Comparison of ENCODE assay signal across 8 mouse cellular contexts in the genomic region with DNA sequence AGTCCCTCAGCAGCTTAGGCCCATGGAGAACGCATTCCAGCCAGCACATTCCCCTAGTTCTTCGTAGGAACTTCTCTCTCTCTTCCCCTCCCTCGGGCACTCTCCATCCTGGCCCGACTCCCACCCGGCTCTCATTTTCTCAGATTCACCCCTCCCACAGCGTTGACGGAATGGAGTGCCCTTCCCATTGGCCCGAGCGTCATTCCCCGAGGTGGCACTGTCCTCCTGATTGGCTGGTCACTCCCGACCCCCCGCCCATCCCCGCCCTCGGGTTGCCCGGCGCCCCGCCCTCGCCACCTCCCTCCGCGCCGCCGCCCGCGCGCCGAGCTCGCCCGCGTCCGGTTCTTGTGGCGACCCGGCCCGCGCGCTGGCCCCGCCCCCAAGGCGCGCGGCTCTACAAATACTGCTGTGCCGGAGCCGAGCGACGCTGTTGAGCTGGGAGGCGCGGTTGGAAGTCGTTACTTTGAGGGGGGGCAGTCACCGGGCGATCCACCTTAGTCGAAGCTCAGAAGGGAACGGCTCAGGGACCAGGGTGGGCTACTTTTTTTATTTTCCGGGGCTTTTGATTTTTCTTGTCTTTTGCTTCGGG. TPM values are rescaled to one million over a fixed set of nuclear protein-coding genes. Genes with fewer than 3 reads are reported as not detected.
DNase-seq lines count a peak whose midpoint lies in the region; ATAC-seq and TF ChIP-seq lines count a peak whose summit lies in the region.

A gene (plus strand): TSS at position 539 of the 589 bp plus-strand sequence.

- TF ChIP-seq CTCF in lung, postnatal 0 days (IDR thresholded peaks at IDR 0.05) = no peak

- H3K27ac ChIP-seq in hindbrain, embryonic 13.5 days = peak within 1 kb of the TSS; percentile 98
- H3K27ac ChIP-seq in lung, postnatal 0 days (ENCODE audit: low read length) = peak within 1 kb of the TSS; percentile 69

- TF ChIP-seq EP300 in lung, postnatal 0 days (IDR thresholded peaks at IDR 0.05) = no peak

- no peaks in the 10 kb centered on the region for H3K9me3 ChIP-seq in hindbrain, embryonic 13.5 days
- no peaks in the 10 kb centered on the region for H3K9me3 ChIP-seq in lung, postnatal 0 days (ENCODE audit: low read length)

- under 1% methylated on average over 43 of the region's 52 CpGs for WGBS in hindbrain, embryonic 13.5 days
- WGBS in lung, postnatal 0 days = 1% methylated on average over 45 of the region's 52 CpGs

- peak within 1 kb of the TSS; percentile 89 for H3K4me3 ChIP-seq in hindbrain, embryonic 13.5 days
- H3K4me3 ChIP-seq in lung, postnatal 0 days (ENCODE audit: low read depth, low read length) = peak within 1 kb of the TSS; percentile 64

- H3K36me3 ChIP-seq in hindbrain, embryonic 13.5 days = no peaks in the 10 kb centered on the region
- no peaks in the 10 kb centered on the region for H3K36me3 ChIP-seq in lung, postnatal 0 days (ENCODE audit: insufficient read depth, low read length)

- peak within 1 kb of the TSS; percentile 99 for H3K9ac ChIP-seq in hindbrain, embryonic 13.5 days
- peak within 1 kb of the TSS; percentile 46 for H3K9ac ChIP-seq in lung, postnatal 0 days (replicated peaks; ENCODE audit: low read depth)

- peak within 1 kb of the TSS; percentile 79 for H3K4me2 ChIP-seq in hindbrain, embryonic 13.5 days
- peak within 1 kb of the TSS; percentile 91 for H3K4me2 ChIP-seq in lung, postnatal 0 days (replicated peaks; ENCODE audit: low read depth, low read length)

- ATAC-seq in hindbrain, embryonic 13.5 days (ENCODE audit: low FRiP score) = peak; percentile 97
- peak; percentile 98 for ATAC-seq in lung, postnatal 0 days

- H3K27me3 ChIP-seq in hindbrain, embryonic 13.5 days = no peaks in the 10 kb centered on the region
- H3K27me3 ChIP-seq in lung, postnatal 0 days (replicated peaks; ENCODE audit: insufficient read depth, low read length) = peaks cover 3% of the 10 kb centered on the region; the same call in 1 of the 2 replicates

- peak; percentile 94 for DNase-seq in adipocyte (ENCODE audit: low spot score)
- peak; percentile 91 to 97 for DNase-seq in cerebellum, postnatal 25 days
- DNase-seq in frontal cortex, postnatal 36 days (ENCODE audit: low spot score in 2 of 2) = peak; percentile 92
- peak; percentile 84 to 96 for DNase-seq in layer of hippocampus, postnatal 14 days (ENCODE audit: low spot score in 2 of 2)
- DNase-seq in lung, postnatal 0 days (ENCODE audit: low spot score) = peak; percentile 98
- DNase-seq in right cerebral cortex, adult 18-20 months = peak; percentile 97
- peak; percentile 87 to 95 for DNase-seq in urinary bladder, postnatal 36 days (ENCODE audit: low spot score in 2 of 2)

- peaks cover 22% of the 10 kb centered on the region for H3K4me1 ChIP-seq in hindbrain, embryonic 13.5 days (replicated peaks)
- no peaks in the 10 kb centered on the region for H3K4me1 ChIP-seq in lung, postnatal 0 days (ENCODE audit: insufficient read depth, low read depth, low read length)

RNA-seq across cellular contexts. Expression of the gene that starts here (rescaled TPM):
- polyA plus RNA-seq in hindbrain, embryonic 13.5 days (2015; fragmentation: Nextera tagmentation; extraction: Ambion mirVana) = 92.9 and 99.3 TPM in 2 replicates
- total RNA-seq in layer of hippocampus, postnatal 14 days (2021) = 10 to 100 TPM; 41.2 to 44.4 TPM
- polyA plus RNA-seq in lung, postnatal 0 days (2015; fragmentation: Nextera tagmentation; extraction: Ambion mirVana) = 4.1 and 5.8 TPM in 2 replicates

Comparison
In these comparisons a context has a peak if more than half of its experiments do, and no peak if none do; other contexts are left out.
1. Peak in every context shown above with its lines: DNase-seq, ATAC-seq, H3K4me3 ChIP-seq and H3K27ac ChIP-seq.
2. RNA of the gene that starts here (polyA plus RNA-seq): 92.9 to 99.3 TPM in hindbrain, embryonic 13.5 days; 4.1 to 5.8 TPM in lung, postnatal 0 days; every median in the first group is over 10 times any median in the second.